Mouse (Mus musculus) testis, adult 2 months (tissue): ENCODE measurements around the gene Fam213b. TPM values are rescaled to one million over a fixed set of nuclear protein-coding genes. Genes with fewer than 3 reads are reported as not detected.

Experiments used
- H3K27ac ChIP-seq: fragments of 200-500 bp; 2 replicates; pipeline ENCODE4 v1.5.1; 2012; ENCODE audit warnings: low read depth, low read length; ENCODE audit not compliant: control insufficient read depth, insufficient read depth
- H3K27me3 ChIP-seq: fragments of 200-500 bp; 2 replicates; pipeline ENCODE4 v1.6.1; 2012; ENCODE audit warnings: mild to moderate bottlenecking, low read length, moderate library complexity; ENCODE audit not compliant: control insufficient read depth, insufficient read depth
- H3K36me3 ChIP-seq: fragments of 200-500 bp; 2 replicates; pipeline ENCODE4 v1.6.1; 2012; ENCODE audit warnings: mild to moderate bottlenecking, low read length; ENCODE audit not compliant: control insufficient read depth, insufficient read depth
- H3K4me1 ChIP-seq: fragments of 200-500 bp; 2 replicates; pipeline ENCODE4 v1.6.1; 2012; ENCODE audit warnings: low read length; ENCODE audit not compliant: control insufficient read depth, insufficient read depth
- H3K4me3 ChIP-seq: fragments of 200-500 bp; 2 replicates; pipeline ENCODE4 v1.5.1; 2012; ENCODE audit warnings: low read depth, mild to moderate bottlenecking, low read length, moderate library complexity, mixed read lengths; ENCODE audit not compliant: control insufficient read depth
- CTCF ChIP-seq: fragments of 200-500 bp; IDR thresholded peaks from 2 replicates; pipeline ENCODE4 v1.5.1; 2012; ENCODE audit warnings: low read depth, mild to moderate bottlenecking, inconsistent platforms, low read length, moderate library complexity; ENCODE audit not compliant: control insufficient read depth, insufficient read depth, insufficient replicate concordance
- POLR2A ChIP-seq: fragments of 200-500 bp; IDR thresholded peaks from 2 replicates; pipeline ENCODE4 v1.6.1; 2012; ENCODE audit warnings: low read depth, mild to moderate bottlenecking, inconsistent platforms, low read length, moderate library complexity; ENCODE audit not compliant: control insufficient read depth
- polyA plus RNA-seq: library from polyadenylated mRNA; depleted of rRNA; stranded (reverse); fragments of >200 nt; gene quantifications from 2 replicates; pipeline ENCODE4 v1.2.3, GENCODE M21; 2012

Fam213b gene
- polyA plus RNA-seq, 1 experiment = 1.7 TPM

- Histone ChIP-seq H3K27ac (peak overlapping the region; percentile 78; the same call in 1 of the 2 replicates), H3K27me3 (no peaks in the 10 kb centered on the region), H3K4me3 (peak overlapping the region; percentile 76), H3K36me3 (no peaks in the 10 kb centered on the region), H3K4me1 (peaks cover 6% of the 10 kb centered on the region; the same call in 1 of the 2 replicates)
- TF ChIP-seq POLR2A = peak; percentile 80
- peak; percentile 96 for TF ChIP-seq CTCF
Observed at GRCm38 (mm10) chr4:154877864-154878548, 20.9 kb downstream of the Fam213b start.

- Histone ChIP-seq H3K27me3 (no peaks in the 10 kb centered on the region), H3K27ac (no peak overlapping the region), H3K4me3 (peak overlapping the region; percentile 54), H3K36me3 (no peaks in the 10 kb centered on the region), H3K4me1 (no peaks in the 10 kb centered on the region; the same call in 1 of the 2 replicates)
- TF ChIP-seq POLR2A (no peak), CTCF (no peak)
Observed at GRCm38 (mm10) chr4:154873186-154873585, 25.7 kb downstream of the Fam213b start.

GRCm38 (mm10) chr4:154871757-154872251 is 27.1 kb downstream of the Fam213b start:
- H3K27me3 ChIP-seq = no peaks in the 10 kb centered on the region
- peak overlapping the region; percentile 88 for H3K4me3 ChIP-seq

GRCm38 (mm10) chr4:154870721-154871120 is 28.2 kb downstream of the Fam213b start:
- no peak overlapping the region for H3K27ac ChIP-seq
- H3K36me3 ChIP-seq = no peaks in the 10 kb centered on the region
- no peak for TF ChIP-seq POLR2A
- no peak for TF ChIP-seq CTCF
- no peaks in the 10 kb centered on the region for H3K27me3 ChIP-seq
- H3K4me3 ChIP-seq = peak overlapping the region; percentile 88
- H3K4me1 ChIP-seq = peaks cover under 1% of the 10 kb centered on the region; the same call in 1 of the 2 replicates

More at GRCm38 (mm10) chr4:154871757-154872251, 27.1 kb downstream of the Fam213b start:
- TF ChIP-seq CTCF = no peak
- TF ChIP-seq POLR2A = no peak
- Histone ChIP-seq H3K4me1 (no peaks in the 10 kb centered on the region; the same call in 1 of the 2 replicates), H3K36me3 (no peaks in the 10 kb centered on the region), H3K27ac (no peak overlapping the region)

GRCm38 (mm10) chr4:154869440-154869839 is 29.5 kb downstream of the Fam213b start, which contains the start of gene Mmel1:
Gene Mmel1 (plus strand): TSS chr4:154869585.
- Histone ChIP-seq H3K4me3 (peak within 1 kb of the TSS; percentile 88), H3K4me1 (peaks cover 13% of the 10 kb centered on the region), H3K27ac (peak within 1 kb of the TSS; percentile 5), H3K27me3 (no peaks in the 10 kb centered on the region), H3K36me3 (no peaks in the 10 kb centered on the region)
- TF ChIP-seq POLR2A = peak; percentile 67; the same call in 1 of the 2 replicates
- TF ChIP-seq CTCF = no peak

GRCm38 (mm10) chr4:154867257-154867656 is 31.7 kb downstream of the Fam213b start:
- peaks cover 20% of the 10 kb centered on the region for H3K4me1 ChIP-seq
- no peak overlapping the region for H3K27ac ChIP-seq
- no peaks in the 10 kb centered on the region for H3K36me3 ChIP-seq
- no peaks in the 10 kb centered on the region for H3K27me3 ChIP-seq
- TF ChIP-seq CTCF = no peak
- TF ChIP-seq POLR2A = no peak
- H3K4me3 ChIP-seq = peak overlapping the region; percentile 88

- H3K4me3 ChIP-seq = peak overlapping the region; percentile 88
- peaks cover 20% of the 10 kb centered on the region for H3K4me1 ChIP-seq
- no peak for TF ChIP-seq CTCF
- TF ChIP-seq POLR2A = no peak
- H3K27me3 ChIP-seq = no peaks in the 10 kb centered on the region
- no peaks in the 10 kb centered on the region for H3K36me3 ChIP-seq
- H3K27ac ChIP-seq = no peak overlapping the region
Observed at GRCm38 (mm10) chr4:154866391-154866790, 32.5 kb downstream of the Fam213b start.
